Mouse (Mus musculus) cerebellum, adult 11 months (tissue): ENCODE data around the gene Zdhhc22.

ENCODE experiments used
- DNase-seq: peaks from one replicate; pipeline ENCODE4 v3.0.0; 2022

Zdhhc22 gene

DNA sequence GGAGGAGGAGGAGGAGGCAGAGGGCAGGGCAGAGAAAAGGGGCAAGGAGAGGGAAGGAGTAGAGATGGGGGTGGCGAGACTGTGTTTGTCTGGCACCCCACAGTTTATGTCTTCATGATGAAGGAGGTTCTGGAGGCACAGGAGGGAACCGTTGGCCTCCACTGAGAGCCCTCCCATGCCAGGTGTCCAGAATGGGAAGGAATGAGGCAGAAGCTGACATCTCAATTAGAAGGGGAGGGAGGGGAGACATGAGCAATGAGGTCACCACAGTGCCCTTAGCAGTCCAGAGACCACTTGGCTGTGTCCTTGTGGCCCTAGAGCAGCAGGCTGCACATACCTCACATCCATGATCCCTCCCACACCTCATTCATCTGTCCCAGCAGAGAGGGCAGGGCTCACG lies 4.5 kb upstream of the Zdhhc22 start:
- no peak for DNase-seq

DNA sequence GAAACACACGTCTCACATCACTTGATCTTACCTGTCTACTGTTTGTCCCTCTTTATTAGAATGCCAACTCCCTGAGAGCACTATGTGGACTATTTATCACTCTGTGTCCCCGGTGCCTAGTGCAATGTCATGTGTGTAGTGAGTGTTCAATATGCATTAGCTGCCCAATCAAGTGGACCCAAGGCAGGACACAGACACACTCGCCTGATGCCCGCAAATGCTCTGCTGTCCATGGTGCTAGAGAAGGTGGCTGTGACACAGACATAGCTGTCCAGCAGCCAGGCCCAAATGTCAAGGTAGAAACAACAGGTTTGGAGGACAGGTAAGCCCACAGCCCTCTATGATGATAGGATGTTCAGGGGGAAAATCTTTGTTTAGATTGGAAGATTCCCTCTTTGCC lies 3.9 kb upstream of the Zdhhc22 start:
- DNase-seq = no peak

DNA sequence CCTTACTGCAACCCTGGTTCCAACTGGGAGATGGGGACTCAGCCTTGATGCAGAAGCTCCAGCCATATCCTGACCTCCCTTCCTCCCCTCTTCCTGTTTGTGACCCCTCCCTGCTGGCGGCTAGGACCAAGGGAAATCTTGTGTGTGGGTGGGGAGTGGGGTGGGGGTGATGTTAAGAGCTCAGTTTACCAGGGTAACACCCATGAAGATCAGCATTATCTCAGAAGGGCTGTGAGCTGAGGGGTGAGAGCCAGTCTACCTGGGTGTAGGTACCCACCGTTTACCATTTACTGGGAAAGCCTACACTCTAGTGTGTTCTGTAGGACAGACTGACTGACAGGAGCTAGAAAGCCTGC lies 503 bp upstream of the Zdhhc22 start:
- DNase-seq = no peak

DNA sequence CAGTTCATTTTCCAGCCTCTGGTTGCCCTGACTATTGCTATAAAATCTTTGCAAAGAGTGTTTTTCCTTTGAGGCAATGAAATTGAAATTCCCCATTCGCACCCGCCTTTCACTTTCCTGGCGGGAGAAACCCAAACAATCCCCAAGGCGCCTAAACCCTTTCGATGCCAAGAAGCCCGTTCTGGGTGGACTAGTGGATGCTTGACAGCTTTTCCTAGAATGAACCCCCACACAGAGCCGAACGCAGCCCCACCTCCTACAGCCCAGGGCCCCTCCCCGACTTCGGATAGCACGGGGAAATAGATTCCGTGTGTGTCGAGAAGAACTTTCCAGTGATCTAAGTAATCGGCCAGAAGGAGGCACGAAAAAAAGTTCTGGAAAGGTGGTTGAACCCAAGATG lies 852 bp downstream of the Zdhhc22 start:
- DNase-seq = no peak

DNA sequence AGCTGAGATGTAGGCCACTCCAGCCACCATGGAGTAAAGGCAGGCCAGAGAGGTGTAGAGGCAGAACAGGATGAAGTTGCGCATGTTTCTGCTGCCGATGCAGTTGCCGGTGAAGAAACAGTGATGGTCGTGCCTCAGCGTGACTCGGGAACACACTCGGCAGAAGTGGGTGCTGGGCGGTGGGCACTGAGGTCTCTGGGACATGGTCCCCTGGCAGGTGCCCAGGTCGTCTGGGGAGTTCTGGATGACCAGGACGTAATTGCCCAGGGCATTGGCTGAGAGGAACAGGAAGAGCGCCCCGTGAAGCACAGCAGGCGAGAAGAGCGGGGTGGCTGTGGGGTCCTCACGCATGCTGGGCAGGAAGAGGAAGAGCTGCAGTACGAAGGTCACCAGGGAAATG lies 2.0 kb downstream of the Zdhhc22 start:
- DNase-seq = no peak

DNA sequence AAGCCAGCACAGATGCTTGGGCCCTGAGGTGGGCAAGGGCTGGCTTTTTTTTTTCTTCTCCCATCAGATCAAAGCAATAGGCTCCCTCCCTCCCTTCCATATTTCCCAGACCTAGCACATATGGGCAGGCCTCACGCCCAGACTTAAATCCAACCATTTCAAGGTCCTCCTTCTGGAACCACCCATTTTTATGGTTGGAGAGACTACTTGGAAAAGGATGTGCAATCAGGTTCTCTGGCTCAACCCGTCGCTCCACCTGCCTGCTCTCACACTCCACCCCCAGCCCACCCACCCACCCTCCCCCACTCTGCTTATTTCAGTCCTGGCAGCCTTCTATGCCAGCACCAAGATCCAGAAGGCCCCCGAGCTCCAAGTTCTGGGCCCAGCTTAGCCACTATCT lies 3.7 kb downstream of the Zdhhc22 start:
- no peak for DNase-seq

DNA sequence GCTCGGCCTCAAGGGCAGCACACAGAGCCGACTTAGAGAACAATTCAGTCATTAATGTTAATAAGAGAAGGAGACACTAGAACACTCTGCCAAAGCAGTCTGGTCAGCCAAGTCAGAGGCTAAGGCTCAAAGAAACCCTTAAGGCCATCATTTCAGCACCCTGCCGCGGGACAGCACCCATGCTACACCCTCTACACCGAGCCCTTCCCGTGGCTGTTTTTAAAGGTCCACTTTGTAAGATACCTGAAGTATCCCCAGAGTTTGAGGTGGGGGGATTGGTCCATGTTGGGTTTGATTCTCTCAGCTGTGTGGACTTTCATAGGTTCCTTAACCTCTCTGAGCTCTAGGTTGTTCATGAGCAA lies 6.1 kb downstream of the Zdhhc22 start:
- DNase-seq = no peak

DNA sequence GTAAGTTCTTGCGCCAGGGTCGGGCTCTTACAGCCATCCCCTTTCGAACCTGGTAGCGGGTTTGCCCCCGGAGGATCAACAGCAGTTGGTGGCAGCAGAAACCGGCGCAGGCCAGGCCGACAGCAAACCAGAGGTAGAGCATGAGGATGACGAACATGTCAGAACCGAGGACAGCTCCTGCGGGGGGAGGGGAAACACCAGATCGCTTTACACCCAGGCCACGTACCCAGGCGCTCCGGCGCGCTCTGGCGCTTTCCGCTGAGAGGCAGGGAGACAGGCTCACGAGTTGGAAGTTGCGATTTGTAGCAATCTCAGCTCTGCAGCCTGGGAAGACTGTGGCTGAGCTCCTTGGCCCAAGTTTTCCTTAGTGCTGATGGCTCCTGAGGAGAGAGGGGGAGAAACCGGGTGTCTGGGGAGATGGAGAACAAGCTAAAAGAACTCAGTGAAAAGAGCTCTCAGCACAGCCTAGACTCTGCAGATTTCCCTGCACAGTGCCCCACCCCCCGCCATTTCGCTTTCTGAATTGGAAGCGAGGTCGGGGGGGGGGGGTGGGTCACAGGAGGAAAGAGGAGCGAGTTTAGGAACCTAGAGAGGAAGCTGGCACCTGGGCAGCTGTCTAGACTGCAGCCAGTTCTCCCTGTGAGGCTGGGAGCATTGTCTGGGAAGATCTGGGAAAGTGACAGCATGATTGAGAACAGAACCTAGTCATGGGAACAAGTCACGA lies 6.6 kb downstream of the Zdhhc22 start:
- DNase-seq = no peak

DNA sequence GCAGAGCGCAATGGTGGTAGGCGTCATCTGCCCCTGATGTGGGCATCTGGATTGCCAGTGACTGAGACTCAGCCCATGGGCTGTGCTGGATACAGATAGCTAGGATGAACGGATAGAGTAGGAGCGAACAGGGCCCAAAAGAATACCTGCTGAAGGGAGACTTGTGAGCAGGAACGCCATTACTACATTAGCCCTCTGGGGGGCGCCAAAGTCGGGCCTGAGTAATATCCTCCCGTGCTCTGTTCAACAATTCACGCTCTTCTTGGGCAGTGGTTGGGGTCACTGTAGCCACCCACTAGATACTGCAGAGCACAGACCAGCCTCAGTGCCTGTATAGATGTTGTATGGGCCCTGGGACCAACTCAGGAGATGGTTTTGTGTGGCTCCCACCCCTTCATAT lies 9.1 kb downstream of the Zdhhc22 start:
- DNase-seq = peak; percentile 62

DNA sequence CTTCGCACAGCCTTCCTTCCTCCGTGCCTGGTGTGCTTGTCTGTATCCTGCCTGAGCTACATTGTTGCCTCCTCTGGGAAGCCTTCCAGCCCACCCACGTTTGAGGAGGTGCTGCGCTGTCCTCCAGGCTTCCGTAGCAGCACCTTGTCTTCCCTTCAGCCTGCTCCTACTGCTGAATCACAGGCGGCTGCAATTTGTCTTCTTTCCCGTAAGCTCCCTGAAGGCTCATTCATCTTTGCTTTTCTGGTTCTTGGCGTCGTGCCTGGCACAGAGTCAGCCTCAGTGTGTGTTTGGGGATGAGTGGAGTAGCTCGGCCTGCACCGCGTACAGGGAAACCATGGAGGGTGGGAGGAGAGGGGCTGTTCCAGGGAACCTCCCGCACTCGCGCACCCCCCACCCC lies 12.4 kb downstream of the Zdhhc22 start:
- peak; percentile 52 for DNase-seq

DNA sequence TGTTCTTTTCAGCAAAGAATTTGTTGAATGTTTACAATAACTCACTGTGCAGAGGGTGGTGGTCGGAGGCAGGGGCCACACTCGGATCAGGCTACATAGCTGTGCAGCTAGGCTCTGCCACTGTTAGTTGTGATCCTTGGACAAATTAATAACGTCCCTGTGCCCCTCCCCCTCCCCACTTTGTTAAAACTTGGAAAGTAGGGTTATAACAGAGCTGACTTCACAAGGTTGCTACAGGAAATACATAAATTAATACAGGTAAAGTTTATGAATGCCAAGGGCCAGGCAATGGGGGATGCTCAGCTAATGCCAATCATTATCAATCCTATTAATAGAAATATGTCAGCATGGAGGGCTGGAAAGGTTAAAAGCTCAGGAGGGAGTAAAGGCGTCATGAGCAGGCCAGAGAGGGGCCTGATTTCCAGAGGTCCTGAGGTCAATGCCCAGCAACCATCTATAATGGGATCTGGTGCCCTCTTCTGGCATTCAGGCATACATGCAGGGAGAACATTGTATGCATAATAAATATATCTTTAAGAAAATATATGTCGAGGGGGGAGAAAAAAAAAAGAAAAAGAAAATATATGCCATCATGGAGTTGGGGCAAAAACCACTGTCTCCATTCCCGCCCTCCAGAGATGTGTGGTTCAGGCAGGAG lies 13.6 kb downstream of the Zdhhc22 start:
- DNase-seq = no peak

DNA sequence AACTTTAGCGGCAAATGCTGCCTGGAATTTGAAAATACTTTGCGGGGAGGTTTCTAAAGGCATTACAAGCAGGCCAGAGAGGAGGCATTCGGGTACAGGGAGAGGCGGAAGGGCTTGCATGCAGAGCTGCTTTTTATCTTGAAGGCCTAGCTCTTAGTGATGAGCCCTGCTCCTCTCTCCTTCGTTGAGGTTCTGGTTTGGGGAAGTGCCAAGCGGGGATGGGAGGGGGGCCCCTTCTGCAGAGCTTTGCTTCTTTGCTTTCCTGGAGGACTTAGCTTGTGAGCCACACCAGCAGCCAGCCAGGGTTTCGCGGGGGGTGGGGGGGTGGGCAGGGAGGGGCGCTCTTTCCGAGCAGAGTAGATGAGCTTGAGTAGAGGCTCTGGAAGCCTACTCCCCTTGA lies 14.5 kb downstream of the Zdhhc22 start:
- DNase-seq = no peak

DNA sequence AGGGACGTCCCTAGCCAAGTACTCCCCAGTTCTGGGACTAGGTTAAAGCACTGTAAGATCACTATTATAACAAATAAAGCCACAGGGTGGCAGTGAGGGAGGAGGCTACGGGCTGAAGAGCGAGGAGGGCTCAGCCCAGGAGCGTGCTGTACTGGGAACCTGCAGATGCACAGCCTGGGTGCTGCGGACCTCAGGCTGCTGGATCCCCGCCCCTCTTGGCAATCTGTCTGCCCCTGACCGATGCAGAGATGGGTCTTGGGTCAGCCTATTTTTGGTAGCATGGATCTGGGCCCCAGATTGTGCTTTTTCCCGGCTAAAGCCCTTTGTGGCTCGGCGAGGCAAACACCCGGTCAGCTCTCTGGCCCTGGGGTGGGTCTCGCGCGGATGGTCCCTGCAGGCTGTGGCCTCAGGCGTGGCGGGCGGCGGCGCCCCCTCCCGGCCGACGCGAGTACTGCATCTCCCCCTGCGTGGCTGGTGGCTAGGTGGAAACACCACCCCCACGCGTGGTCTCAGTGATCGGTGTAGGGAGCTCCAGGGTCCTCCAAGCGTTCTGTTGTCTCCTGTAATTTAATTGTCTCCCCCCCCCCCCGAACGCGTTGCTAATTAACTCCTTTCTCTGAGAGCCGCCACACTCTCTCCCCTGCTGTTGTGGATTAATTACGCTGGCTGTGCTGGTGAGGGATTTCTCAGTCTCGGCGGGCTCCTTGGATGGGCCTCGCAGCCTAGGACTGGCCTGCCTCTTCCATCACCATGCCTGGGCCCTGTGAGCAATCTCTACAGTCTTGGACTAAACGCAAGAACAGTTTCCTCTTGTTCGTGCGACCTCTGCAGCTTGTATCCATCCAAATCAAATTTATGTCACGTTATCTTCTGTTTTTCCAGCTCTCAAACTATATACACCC lies 15.6 kb downstream of the Zdhhc22 start:
- DNase-seq = peak; percentile 92

DNA sequence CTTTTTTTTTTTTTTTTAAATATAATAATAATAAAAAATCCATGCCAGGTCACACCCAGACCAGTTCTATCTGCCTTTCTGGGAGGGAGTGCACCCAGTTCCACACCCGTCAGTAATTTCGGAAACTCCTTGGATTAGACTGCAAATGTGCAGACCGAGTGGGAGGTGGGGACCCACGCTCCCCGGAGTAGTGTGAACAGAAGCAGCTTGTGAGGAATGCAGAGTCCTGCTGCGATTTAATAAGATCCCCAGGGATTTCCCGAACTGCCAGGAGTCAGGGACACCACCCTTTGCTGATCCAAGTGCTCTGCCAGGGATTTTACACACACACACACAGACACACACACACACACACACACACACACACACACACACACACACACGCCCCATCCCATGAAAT lies 16.5 kb downstream of the Zdhhc22 start:
- peak; percentile 44 for DNase-seq

DNA sequence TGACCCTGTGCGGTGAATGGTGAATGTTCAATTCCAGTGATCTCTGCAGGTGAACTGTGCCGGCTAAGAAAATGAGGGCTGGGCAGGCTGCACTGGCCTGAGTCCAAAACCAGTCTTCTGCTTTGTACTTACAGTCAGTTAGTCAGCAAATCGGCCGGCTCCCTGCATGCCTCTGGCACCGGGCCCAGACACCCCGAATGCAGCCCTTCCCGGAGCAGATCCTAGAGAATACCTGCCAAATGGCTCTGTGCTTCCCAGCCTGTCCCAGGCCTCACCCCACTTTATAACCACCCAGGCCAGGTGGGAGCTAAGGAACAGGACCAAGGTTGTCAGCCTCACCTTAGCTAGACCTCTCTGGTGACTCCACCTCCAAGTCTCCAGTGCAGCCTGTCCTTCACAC lies 17.0 kb downstream of the Zdhhc22 start:
- peak; percentile 96 for DNase-seq

DNA sequence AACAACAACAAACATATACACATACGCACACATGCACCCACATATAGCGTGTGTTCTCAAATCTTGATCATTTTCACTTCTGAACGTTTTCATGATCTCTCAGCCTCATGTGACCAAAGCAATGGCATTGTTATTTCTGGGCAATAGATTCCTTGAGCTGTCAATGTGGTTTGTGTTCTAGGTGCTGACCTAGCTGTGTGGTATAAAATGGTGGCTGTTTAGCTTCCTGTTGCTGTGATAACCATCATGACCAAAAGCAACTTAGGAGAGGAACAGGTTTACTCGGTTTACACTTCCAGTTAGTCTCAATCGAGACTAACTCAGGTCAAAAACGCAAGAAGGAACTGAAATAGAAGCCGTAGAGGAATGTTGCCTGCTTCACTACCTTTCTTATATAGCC lies 19.1 kb downstream of the Zdhhc22 start:
- no peak for DNase-seq

DNA sequence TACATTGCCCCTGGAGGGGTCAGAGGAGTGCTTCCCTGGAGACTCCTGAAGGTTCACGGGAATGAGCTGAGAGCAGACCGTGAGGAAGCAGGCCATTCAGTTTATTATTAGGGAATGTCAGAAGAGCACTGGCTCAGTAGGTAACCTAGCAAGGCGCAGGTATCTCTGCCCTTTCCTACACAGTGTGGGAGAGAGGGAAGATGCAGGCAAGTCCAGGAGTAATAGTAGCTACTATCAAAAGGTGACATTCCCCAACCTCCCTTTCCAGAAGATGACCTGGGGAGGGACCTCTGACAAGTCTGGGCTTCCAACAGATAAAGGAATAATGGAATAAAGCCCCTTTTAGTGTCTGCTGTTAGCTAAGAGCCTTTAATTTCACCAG lies 21.0 kb downstream of the Zdhhc22 start:
- no peak for DNase-seq

DNA sequence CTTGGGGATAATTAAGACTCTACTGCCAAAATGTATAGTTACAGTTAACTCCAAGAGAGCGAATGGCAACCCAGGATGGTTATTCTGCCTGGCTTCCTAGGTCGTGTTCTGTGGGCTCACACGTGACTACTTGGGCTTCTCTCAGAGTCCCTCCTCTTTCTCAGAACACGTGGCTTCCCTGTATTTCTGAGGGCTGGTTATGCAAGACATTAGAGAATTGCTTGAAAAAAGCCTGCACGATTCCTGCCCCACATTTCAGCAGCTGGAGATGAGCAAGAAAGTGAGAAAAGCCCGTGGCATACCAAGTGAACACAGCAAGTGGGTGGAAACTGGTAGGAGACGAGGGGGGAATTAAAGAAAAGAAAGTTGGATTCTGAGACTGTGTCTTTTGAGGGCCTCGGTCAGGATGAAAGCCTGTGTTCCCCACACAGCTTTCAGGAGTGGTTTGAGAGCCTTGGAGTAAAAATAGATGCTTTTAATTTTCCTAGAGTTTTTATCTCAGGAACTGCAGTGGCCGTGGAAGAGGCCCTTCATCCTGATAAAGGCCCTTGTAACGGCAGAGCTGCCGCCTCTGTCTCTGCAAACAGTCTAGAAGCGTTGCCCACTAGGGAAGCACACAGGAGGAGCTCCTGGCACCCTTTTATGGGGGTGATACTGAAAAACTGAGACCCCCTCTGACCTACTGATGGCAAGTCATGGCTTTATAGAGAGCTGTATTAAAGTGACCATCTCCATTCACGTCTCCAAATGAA lies 21.6 kb downstream of the Zdhhc22 start:
- no peak for DNase-seq

DNA sequence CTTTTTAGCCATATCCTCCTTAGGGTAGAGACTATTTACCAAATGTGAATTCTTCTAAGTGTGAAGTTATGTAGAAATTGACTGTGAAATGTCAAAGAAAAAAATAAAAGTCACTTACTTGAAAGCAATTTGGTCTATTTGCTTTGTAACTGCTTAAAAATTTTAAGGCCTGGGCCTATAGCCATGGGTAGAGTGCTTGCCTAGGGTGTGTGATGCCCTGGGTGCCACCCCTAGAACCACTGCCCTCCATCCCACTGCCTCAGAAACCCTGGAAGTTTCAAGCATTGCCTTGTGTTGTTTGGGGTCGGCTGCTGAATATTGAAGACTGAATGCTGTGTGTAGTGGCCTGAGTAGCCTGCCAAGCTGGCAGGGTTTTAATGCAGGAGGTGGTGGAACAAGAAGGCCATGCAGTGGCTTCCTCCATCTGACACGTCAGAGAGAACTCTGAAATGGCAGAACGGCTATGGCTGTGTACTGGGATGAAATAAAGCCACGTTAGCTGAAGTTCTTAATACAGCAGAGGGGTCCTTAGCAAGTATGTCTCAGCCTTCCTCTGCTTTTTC lies 24.9 kb downstream of the Zdhhc22 start:
- DNase-seq = no peak

DNA sequence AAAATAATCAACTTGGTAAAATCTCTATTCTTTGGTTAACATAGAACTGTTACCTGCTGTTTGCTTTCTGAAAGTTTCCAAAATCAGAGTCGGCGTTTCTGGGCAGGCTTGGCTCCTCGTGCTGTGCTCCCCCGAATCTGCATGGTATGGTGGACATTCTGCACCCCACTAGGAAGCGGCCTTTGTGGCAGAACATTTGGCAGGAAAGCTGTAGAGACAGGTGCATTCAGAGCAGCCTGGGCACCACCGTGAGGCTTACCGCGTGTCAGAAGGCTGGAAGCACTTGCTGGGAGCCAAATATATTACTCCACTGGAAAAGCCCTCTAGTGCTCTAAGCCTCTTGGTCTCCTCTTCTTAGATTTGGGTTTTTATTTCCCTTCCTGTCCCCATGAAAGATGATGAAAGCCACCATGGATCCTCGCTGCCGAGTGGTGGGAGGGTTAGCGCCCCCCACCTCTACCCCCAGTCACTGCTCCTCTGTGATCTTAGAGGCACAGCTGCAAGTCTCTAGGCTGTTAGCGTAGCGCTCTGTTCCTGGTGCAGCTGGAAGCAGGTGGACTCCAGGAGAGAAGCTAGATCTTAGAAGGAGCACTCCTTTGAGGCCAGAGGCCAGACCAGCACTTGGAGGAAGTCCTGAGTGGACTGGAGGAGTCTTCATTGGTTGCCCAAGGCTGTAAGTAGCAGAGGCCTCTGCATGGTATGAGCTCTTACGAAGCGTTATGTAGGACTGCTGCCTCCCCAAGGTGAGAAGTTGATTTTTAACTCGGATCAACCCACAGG lies 25.8 kb downstream of the Zdhhc22 start:
- DNase-seq = peak; percentile 83

DNA sequence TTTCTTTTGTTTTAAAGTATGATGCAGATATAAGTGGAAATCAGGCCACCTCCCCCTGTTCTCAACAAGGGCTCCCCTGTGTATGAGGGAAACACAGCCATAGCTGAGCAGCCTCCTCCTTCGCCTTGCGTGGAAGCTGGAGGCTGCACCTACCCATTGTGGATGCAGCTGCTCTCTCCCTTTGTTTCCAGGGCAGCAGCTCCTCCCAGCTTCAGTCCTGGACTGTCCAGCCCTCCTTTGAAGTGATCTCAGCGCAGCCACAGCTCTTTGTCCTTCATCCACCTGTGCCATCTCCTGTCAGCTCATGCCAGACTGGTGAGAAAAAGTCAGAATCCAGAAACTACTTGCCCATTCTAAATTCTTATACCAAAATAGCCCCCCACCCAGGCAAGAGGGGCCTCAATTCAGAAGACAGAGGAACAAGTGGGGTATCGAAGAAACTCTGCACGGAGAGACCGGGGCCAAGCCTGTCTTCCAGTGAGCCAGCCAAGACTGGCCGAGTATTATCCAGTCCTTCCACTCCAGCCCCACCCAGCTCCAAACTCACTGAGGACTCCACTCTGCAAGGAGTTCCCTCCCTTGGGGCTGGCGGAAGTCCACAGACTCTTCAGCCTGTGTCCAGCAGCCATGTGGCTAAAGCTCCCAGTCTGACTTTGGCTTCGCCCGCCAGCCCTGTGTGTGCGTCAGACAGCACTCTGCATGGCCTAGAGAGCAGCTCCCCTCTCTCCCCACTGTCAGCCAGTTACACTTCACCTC lies 28.5 kb downstream of the Zdhhc22 start:
- DNase-seq = peak; percentile 51
